Mouse (Mus musculus): ENCODE measurements around the gene Cadps2.

Gene Cadps2

GRCm38 (mm10) chr6:23523710-23524109, 315.5 kb downstream of the Cadps2 start:
- DNase-seq, result no peak

GRCm38 (mm10) chr6:23522556-23522955, 316.7 kb downstream of the Cadps2 start:
- DNase-seq, result no peak

DNA sequence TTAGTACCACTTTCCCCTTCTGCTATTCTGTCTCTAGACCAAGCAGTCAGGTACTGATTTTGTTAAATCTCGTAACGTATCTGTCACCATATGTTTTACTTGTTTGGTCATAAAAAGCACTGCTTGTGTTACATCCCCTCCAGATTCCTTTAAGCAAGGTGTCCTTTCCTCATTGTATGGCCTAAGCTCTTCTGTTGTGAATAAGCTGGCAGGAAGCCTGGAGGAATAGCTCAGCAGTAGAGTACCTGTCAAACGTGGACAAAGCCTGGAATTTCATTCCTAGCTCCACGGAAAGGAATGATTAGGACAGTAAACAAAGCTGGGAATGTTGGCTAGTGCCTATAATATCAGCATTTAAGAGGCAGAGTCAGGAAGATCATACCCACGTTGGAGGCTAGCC, 340.6 kb downstream of the Cadps2 start:
- no peak for DNase-seq

- peak in 1 of 2 experiments; percentile 11 for DNase-seq
Observed at GRCm38 (mm10) chr6:23491804-23492203, 347.4 kb downstream of the Cadps2 start.

DNA sequence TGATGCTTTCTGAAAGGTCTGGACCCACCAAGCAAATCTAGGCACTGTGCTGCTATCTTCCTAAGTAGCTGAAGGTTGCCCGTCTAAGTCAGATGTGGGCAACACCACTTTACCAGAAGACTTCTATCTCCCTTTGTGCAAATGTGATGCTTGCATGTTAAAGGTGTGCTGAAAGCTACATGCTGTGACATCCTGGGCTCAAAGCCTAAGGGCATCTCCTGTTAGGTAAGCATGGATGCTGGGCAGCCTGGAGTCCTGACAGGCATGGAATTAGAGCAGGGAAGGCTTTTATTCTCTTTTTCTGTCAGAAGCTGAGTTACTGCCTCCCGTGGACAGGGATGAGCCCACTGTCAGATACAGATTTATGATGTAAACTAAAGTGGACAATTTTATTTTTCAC, 348.8 kb downstream of the Cadps2 start:
- no peak for DNase-seq

DNA sequence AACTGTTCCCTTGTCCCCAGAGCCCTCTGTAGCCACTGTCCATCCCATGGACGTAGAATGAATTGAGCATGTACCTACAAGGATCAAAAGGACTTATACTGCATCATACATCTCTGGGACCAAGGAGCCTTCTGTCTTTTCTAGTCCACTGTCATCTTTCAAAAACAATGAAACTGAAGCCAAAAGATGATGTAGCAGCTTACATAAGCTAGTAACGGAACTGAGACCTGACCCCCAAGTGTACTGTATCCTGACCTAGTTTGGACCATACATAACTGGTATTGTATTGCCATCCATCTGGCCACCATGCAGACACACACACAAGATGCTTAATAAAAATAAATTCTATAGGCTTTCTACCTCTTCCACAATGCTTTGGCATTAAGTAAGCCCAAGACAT, 350.2 kb downstream of the Cadps2 start:
- no peak for DNase-seq

GRCm38 (mm10) chr6:23472686-23473085, 366.5 kb downstream of the Cadps2 start:
- peak in 1 of 2 experiments; percentile 7 for DNase-seq

DNA sequence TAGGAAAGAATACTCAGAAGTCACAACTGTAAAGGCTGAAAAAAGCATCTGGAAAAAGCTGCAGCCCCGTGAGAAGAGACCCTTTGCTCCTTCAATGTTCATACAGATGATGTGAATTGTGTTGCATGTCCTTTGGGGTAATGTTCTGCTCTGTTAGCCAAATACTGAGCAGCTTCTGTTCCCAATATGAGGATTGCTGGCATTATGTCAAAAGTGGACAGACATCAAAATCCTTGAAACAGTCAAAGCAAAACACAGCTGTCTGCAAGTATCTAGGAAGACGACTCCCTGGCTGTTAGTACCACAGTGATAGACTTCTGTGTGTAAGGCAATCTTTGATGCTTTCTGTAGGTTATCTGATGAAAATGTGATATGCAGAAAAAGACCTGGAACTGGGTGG, 367.4 kb downstream of the Cadps2 start:
- DNase-seq, result no peak

DNA sequence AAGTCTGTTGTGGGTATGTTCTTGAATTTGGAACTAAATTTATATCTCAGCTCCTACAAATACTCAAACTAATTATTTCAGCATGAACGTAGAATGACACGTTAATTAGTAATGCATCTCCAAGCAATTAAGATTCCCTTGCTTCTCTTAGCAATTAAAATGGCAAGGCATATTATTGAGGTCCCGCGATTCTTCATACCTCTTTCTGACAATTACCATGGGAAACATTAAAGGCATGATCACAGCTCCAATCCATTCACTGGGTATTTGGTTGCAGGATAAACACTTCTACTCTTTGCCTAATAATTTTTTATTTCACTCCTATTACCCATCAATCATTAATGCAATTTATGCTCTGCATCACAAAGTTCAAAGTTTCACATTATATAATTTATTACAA, 371.3 kb downstream of the Cadps2 start:
- DNase-seq, result no peak

DNA sequence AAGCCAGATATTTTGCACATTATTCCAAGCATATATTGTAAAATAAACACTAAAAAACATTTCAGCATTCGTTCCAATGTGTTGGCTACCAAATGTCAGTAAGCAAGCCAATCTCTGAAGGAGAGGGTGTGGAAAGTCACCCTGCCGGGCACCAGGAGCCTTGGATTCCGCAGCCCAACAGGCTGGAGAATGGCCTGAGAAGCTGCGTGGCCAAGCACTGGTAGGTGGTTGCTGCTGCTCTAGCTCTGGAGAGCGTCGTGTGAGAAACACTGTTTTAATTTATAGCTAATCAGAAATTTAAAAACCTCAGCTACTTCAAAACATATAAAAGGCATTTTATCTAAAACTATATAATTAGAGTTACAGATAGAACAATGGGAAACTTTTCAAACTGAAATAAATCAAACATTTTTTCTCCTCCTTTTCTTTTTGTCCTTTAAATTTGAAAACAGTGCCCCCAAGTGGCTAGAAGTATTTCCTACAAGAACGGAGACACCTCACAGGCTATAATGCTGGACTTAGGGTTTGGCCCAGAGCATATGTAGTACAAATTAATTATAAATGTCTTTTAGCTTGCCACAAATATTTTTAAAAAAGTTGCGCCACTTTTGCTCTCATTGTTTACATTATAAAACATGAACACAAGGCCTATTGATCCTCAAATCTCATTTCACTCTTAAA, 376.5 kb downstream of the Cadps2 start:
- no peak for DNase-seq

- DNase-seq, result peak; percentile 20 to 54
Observed at GRCm38 (mm10) chr6:23457748-23458147, 381.5 kb downstream of the Cadps2 start.

DNA sequence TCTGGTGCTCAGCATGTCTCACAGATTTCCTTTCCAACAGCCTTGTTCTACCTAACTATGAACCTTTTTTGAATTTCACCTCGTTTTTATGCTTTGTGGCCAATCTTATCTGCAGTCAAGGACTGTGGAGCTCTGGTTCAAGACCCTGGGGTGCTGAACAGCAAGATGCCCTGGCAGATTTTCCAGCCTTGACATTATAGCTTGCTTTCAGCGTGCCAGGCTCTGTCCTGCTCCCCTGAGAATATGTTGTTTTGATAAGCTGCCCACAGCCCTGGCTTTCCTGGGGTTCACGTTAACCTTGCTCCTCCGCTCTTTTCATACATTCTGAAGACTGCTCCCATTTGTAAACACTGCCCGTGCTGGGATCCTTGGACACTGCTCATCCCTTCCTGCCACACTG, 385.3 kb downstream of the Cadps2 start:
- DNase-seq, result peak in 1 of 2 experiments; percentile 23

DNA sequence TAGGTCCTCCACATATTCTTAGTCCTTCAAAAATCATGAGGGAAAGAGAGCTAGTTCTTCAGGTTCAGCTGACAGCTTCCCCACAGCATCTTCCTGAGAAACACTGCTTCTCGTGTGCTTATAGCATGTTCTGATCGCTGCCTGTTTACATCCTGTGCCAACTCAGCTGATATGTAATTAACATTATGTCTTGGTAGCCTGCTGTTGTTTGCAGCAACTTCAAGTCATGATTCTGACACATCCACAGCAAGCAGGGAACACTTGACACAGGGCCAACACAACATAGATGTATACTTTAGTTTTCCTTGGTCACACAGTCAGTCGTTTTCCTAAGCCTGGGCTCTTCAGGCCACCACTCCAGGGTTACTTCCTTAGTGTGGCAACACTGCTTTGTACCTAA, 399.3 kb downstream of the Cadps2 start:
- DNase-seq, result no peak

- DNase-seq, result no peak
Observed at GRCm38 (mm10) chr6:23410256-23411049, 428.8 kb downstream of the Cadps2 start.

DNA sequence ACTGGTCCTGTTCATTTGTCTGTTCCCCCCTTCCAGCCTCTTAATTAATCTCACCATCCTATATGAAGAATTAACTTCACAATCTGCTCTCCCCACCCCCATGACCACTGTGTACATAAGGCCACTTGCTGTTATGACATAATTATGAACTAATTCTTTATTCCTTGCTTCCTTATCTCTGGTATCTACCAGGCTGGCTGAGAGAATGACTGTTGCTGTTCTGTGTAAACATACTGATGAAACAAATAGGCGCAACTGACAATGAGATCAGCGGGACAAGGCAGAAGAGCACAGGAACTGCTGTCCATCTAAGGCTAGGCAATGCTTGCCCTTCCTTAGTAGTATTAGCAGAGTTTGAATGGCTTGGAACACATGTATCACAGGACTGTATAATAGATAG, 445.1 kb downstream of the Cadps2 start:
- DNase-seq, result no peak

GRCm38 (mm10) chr6:23392711-23393110, 446.5 kb downstream of the Cadps2 start:
- no peak for DNase-seq

GRCm38 (mm10) chr6:23386711-23387110, 452.5 kb downstream of the Cadps2 start:
- no peak for DNase-seq

- no peak for DNase-seq
Observed at GRCm38 (mm10) chr6:23383004-23383347, 456.2 kb downstream of the Cadps2 start.

- no peak for DNase-seq
Observed at GRCm38 (mm10) chr6:23382283-23383003, 456.8 kb downstream of the Cadps2 start.

DNA sequence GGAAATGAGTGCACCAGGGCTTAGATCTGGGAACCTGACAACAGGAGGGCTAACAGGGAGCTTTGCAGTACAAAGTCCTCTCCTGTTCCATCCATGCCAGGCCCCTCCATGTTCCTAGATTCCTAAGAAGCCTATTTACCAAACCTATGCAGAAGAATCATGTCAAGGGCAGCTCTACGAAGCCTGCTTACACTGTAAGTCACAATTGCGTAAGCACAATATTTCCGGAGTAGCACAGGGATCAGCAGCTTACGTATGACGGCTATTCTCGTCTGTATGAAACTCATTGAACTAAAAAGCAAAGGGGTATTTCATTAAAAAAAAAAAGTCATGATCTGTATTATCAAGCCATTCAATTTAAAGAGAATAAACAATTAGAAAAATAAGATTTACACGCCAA, 462.9 kb downstream of the Cadps2 start:
- no peak for DNase-seq

- DNase-seq, result no peak
Observed at GRCm38 (mm10) chr6:23361842-23362451, 477.3 kb downstream of the Cadps2 start.

GRCm38 (mm10) chr6:23360596-23360995, 478.6 kb downstream of the Cadps2 start:
- no peak for DNase-seq

GRCm38 (mm10) chr6:23356141-23356540, 483.1 kb downstream of the Cadps2 start:
- DNase-seq, result no peak
